Mouse (Mus musculus) heart, adult 2 months (tissue): ENCODE measurements around the gene Rnf149. TPM values are rescaled to one million over a fixed set of nuclear protein-coding genes. Genes with fewer than 3 reads are reported as not detected.
"Not testable (repeated sequence)": the region's sequence is repeated elsewhere in the genome, so short reads cannot be mapped to it uniquely, and the experiment has no call there.

Source experiments
- DNase-seq, 2 experiments: peaks; one replicate each; pipeline ENCODE4 v3.0.0; 2021
- H3K27ac ChIP-seq: fragments of 200-600 bp; 2 replicates; pipeline ENCODE4 v1.8.1; 2022
- H3K27me3 ChIP-seq: fragments of 200-500 bp; 2 replicates; pipeline ENCODE4 v1.6.1; 2012; ENCODE audit warnings: mild to moderate bottlenecking, low read length, inconsistent platforms, mixed read lengths; ENCODE audit not compliant: control insufficient read depth, insufficient read depth
- H3K36me3 ChIP-seq: fragments of 200-500 bp; 2 replicates; pipeline ENCODE4 v1.6.1; 2012; ENCODE audit warnings: low read length, inconsistent platforms; ENCODE audit not compliant: control insufficient read depth, insufficient read depth
- H3K4me1 ChIP-seq: fragments of 200-500 bp; 2 replicates; pipeline ENCODE4 v1.6.1; 2011; ENCODE audit warnings: low read length; ENCODE audit not compliant: control insufficient read depth, insufficient read depth
- H3K4me3 ChIP-seq: fragments of 200-600 bp; 2 replicates; pipeline ENCODE4 v1.8.1; 2022
- H3K79me2 ChIP-seq: fragments of 200-500 bp; replicated peaks from 2 replicates; pipeline ENCODE4 v1.6.1; 2012; ENCODE audit warnings: mild to moderate bottlenecking, inconsistent platforms, low read length, moderate library complexity, mixed read lengths; ENCODE audit not compliant: control insufficient read depth, insufficient read depth
- H3K9ac ChIP-seq: fragments of 200-500 bp; 2 replicates; pipeline ENCODE4 v1.6.1; 2012; ENCODE audit warnings: low read depth, mild to moderate bottlenecking, control low read depth, inconsistent platforms, low read length, mixed read lengths
- CTCF ChIP-seq: fragments of 200-600 bp; IDR thresholded peaks from 2 replicates; pipeline ENCODE4 v1.8.1; 2022; ENCODE audit warnings: antibody characterized with exemption, mild to moderate bottlenecking, moderate library complexity
- EP300 ChIP-seq: fragments of 200-500 bp; IDR thresholded peaks from 2 replicates; pipeline ENCODE4 v1.6.1; 2011; ENCODE audit warnings: low read depth, low read length, control low read depth; ENCODE audit not compliant: insufficient read depth
- POLR2A ChIP-seq: fragments of 200-500 bp; IDR thresholded peaks from 2 replicates; pipeline ENCODE4 v1.6.1; 2011; ENCODE audit warnings: mild to moderate bottlenecking, low read depth, low read length, control low read depth; ENCODE audit not compliant: insufficient read depth
- WGBS: fragments of 180-500 bp; shearing (Covaris S2); methylation state at CpG from one replicate; pipeline ENCODE4 v1.1.7; 2018; 5-methylcytosine and 5-hydroxymethylcytosine counted together
- intact Hi-C: fragments of 180-260 bp; cut with DNase I; formaldehyde crosslinking; loops from one replicate; pipeline ENCODE4 v1.15.1; 2025
- polyA plus RNA-seq: library from polyadenylated mRNA; depleted of rRNA; stranded (reverse); fragments of >200 nt; gene quantifications from 2 replicates; pipeline ENCODE4 v1.2.3, GENCODE M21; 2012
- total RNA-seq, 2 experiments: library from RNA; stranded (reverse); gene quantifications; 2 replicates each; pipeline ENCODE4 v1.2.3; 2021

Gene Rnf149
- total and polyA plus RNA-seq, 3 experiments, result 3.6 to 8.5 (median 7.0) TPM

DNA sequence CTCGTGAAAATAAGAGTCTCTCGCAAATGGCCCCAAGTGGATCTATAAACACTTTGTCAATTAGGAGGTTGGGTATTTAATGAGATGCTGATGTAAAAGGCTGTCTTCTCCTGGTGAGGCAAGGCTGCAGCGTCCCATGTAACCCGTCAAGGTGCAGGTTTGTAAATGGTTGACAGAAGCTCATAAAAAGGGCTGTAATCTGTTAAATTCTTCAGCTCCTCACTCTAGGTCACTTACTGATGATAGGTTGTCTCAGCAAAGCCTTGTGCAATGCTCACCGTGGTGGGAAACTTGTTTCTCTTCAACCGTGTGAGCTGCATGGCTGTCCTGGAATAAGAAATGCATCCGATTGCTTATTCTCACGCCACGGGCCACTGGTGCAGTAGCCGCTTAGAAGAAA, 16.6 kb upstream of the Rnf149 start:
- intact Hi-C loops, result no loop called here
- Histone ChIP-seq H3K36me3 (no peaks in the 10 kb centered on the region), H3K27ac (no peak overlapping the region), H3K9ac (no peak overlapping the region), H3K4me1 (no peaks in the 10 kb centered on the region), H3K27me3 (no peaks in the 10 kb centered on the region), H3K4me3 (no peak overlapping the region), H3K79me2 (no peaks in the 10 kb centered on the region)
- no peak for TF ChIP-seq CTCF
- no peak for DNase-seq
- 86% methylated on average over 10 of the region's 10 CpGs for WGBS

GRCm38 (mm10) chr1:39592090-39592489, 14.9 kb upstream of the Rnf149 start:
- no peak for TF ChIP-seq POLR2A
- TF ChIP-seq EP300, result no peak
- TF ChIP-seq CTCF, result no peak
- Histone ChIP-seq H3K9ac (no peak overlapping the region), H3K4me1 (no peaks in the 10 kb centered on the region), H3K27me3 (no peaks in the 10 kb centered on the region), H3K79me2 (no peaks in the 10 kb centered on the region), H3K36me3 (no peaks in the 10 kb centered on the region), H3K27ac (no peak overlapping the region), H3K4me3 (no peak overlapping the region)
- 75% methylated on average over 4 of the region's 4 CpGs for WGBS
- intact Hi-C loops, result no loop called here
- DNase-seq, result no peak

GRCm38 (mm10) chr1:39591557-39591956, 14.4 kb upstream of the Rnf149 start:
- H3K27me3 ChIP-seq, H3K4me3 ChIP-seq, intact Hi-C loops, H3K9ac ChIP-seq, H3K4me1 ChIP-seq, H3K36me3 ChIP-seq, DNase-seq, H3K79me2 ChIP-seq, H3K27ac ChIP-seq: not testable (repeated sequence)
- 74% methylated on average over 1 of the region's 1 CpGs for WGBS

- Histone ChIP-seq H3K4me3 (no peak overlapping the region), H3K36me3 (no peaks in the 10 kb centered on the region), H3K9ac (no peak overlapping the region), H3K27ac (no peak overlapping the region), H3K27me3 (0 out of 2 replicates have a peak, but pooled peaks cover 3% of the 10 kb centered on the region), H3K79me2 (no peaks in the 10 kb centered on the region), H3K4me1 (no peaks in the 10 kb centered on the region)
- intact Hi-C loops, result no loop called here
- WGBS, result 80% methylated on average over 5 of the region's 5 CpGs
- no peak for DNase-seq
- TF ChIP-seq POLR2A (no peak), CTCF (no peak), EP300 (no peak)
These were observed 13.0 kb upstream of the Rnf149 start for GRCm38 (mm10) chr1:39590193-39590592.

- Histone ChIP-seq H3K27ac (no peak overlapping the region), H3K27me3 (0 out of 2 replicates have a peak, but pooled peaks cover 3% of the 10 kb centered on the region), H3K9ac (no peak overlapping the region), H3K4me1 (no peaks in the 10 kb centered on the region), H3K4me3 (no peak overlapping the region), H3K79me2 (no peaks in the 10 kb centered on the region), H3K36me3 (no peaks in the 10 kb centered on the region)
- TF ChIP-seq EP300, result no peak
- TF ChIP-seq POLR2A, result no peak
- no peak for TF ChIP-seq CTCF
- WGBS, result 78% methylated on average over 9 of the region's 9 CpGs
- intact Hi-C loops, result no loop called here
- no peak for DNase-seq
These were observed 8.2 kb upstream of the Rnf149 start for GRCm38 (mm10) chr1:39585416-39585815.

DNA sequence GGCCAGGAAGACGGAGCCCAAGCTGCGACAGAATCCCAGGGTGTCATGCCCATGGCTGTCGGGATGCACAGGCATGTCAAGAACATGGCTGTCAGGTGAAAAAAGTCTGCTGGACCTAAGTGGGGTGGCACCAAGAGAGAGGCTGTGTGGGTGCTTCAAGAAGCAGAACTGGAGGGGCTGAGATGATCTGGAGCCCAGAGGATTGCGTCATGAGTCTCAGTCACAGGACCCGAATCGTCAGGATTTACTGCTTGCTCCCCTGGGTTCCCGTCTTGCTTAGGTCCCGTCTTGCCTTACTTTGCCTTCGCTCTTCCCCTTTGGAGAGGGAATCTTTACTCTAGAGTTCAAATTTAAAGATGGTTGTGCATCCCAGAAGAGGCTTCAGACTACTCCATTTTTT, 6.0 kb upstream of the Rnf149 start:
- Histone ChIP-seq H3K79me2 (no peaks in the 10 kb centered on the region), H3K4me3 (no peak overlapping the region), H3K27ac (no peak overlapping the region), H3K27me3 (0 out of 2 replicates have a peak, but pooled peaks cover 3% of the 10 kb centered on the region), H3K4me1 (no peaks in the 10 kb centered on the region), H3K36me3 (no peaks in the 10 kb centered on the region), H3K9ac (no peak overlapping the region)
- no peak for DNase-seq
- intact Hi-C loops, result no loop called here
- WGBS, result 74% methylated on average over 9 of the region's 9 CpGs
- no peak for TF ChIP-seq CTCF
- TF ChIP-seq POLR2A, result no peak
- no peak for TF ChIP-seq EP300
